Mouse (Mus musculus) C2C12 (cell line): ENCODE results near the gene Pcdh15.

Experiments
- CTCF ChIP-seq: IDR thresholded peaks from one replicate; pipeline ENCODE4 v1.5.1; 2011; ENCODE audit not compliant: control insufficient read depth, insufficient read depth, insufficient read length
- MYOG ChIP-seq: IDR thresholded peaks from one replicate; pipeline ENCODE4 v1.6.1; 2011; ENCODE audit not compliant: control insufficient read depth, insufficient read length; ENCODE audit errors: extremely low read depth

DNA sequence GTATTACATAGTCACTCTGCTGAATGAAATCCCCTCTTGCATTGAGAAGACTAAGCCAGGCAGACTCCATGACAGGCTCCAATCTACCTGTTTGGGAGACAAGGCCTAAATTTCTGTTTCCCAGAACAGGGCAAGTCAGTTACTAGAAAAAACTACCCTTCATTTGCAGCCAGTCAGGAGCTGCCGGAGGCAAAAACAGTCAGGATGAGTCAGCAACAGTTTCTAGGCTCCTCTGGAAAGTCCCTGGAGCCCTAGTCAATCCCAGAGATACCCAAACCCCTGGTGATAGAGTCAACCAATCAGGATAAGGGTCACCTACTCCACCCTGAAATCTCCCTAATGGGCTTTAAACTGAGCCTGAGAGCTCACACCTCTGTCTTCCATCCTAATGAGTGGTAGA lies 1564.0 kb downstream of the Pcdh15 start:
- no peak for TF ChIP-seq CTCF
- TF ChIP-seq MYOG = no peak
